ENCODE assay signal across 10 mouse cellular contexts in the genomic region with DNA sequence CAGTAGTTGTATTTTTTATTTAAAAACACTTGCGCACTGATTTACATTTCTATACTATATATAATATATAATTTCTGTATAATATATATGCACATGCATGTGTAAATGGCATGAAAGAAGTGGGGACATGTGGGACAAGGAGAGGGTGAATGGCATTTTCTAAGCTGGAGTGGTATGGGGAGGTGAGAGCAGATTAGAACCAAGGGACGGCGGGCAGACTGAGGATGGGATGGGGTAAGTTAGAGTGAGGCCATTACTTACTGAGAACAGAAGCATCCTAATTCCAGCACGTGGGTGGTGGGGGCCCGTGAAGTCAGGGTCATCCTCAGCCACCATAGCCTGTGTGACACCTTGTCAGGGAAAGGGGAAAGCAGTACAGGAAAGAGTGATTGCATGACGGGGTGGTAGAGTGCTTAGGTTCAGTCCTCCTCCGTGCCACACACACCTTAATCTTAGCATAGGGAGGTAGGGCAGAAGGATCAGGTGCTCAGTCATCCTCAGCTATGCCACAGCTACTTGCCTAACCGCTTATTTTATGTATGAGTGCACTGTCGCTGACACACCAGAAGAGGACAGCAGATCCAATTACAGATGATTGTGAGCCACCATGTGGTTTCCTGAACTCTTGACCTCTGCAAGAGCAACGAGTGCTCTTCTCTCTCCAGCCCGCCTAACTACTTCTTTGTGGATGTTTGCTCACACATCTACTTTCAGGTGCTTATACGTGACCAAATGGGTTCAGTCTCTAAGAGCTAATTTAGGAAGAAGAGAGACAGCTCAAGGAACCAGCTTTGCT. TPM values are rescaled to one million over a fixed set of nuclear protein-coding genes. Genes with fewer than 3 reads are reported as not detected.
DNase-seq lines count a peak whose midpoint lies in the region; ATAC-seq lines count a peak whose summit lies in the region.
"Had no signal": no experiment of that assay in that cellular context is flagged by ENCODE, and none has a peak within 500 bp of the region (broad histone marks: within the 10 kb centered on the region; RNA-seq: fewer than 3 reads in every experiment).

No protein-coding gene starts in this region.

- 53% methylated on average over 12 of the region's 12 CpGs for WGBS in liver, embryonic 13.5 days (ENCODE audit: insufficient replicate concordance)

- no peak overlapping the region for H3K4me3 ChIP-seq in liver, embryonic 13.5 days (replicated peaks)
- H3K4me3 ChIP-seq: stomach, embryonic 15.5 days had no signal

- H3K27me3 ChIP-seq in liver, embryonic 13.5 days: no peaks in the 10 kb centered on the region
- H3K27me3 ChIP-seq: stomach, embryonic 15.5 days had no signal

- peak; percentile 52 for ATAC-seq in liver, embryonic 13.5 days (ENCODE audit: low read depth)

- H3K9ac ChIP-seq in liver, embryonic 13.5 days: no peak overlapping the region
- H3K9ac ChIP-seq: stomach, embryonic 15.5 days had no signal

- H3K4me2 ChIP-seq in liver, embryonic 13.5 days: no peak overlapping the region
- H3K4me2 ChIP-seq: stomach, embryonic 15.5 days had no signal

- intact Hi-C loops in left cerebral cortex, postnatal 14 days (cut with DNase I): no loop called here

- no peaks in the 10 kb centered on the region for H3K9me3 ChIP-seq in liver, embryonic 13.5 days (replicated peaks)
- H3K9me3 ChIP-seq: stomach, embryonic 15.5 days had no signal

- H3K4me1 ChIP-seq in liver, embryonic 13.5 days (replicated peaks): no peaks in the 10 kb centered on the region
- H3K4me1 ChIP-seq: stomach, embryonic 15.5 days had no signal

- no peak overlapping the region for H3K27ac ChIP-seq in liver, embryonic 13.5 days
- H3K27ac ChIP-seq: stomach, embryonic 15.5 days had no signal

- peaks cover 30% of the 10 kb centered on the region for H3K36me3 ChIP-seq in liver, embryonic 13.5 days

- DNase-seq in lung, adult 18-20 months: peak; percentile 24 to 56
- DNase-seq in lung, postnatal 10 days: no peak
- peak; percentile 36 for DNase-seq in embryo, embryonic 10.5 days (ENCODE audit: low spot score)
- no peak for DNase-seq in liver, embryonic 13.5 days
- DNase-seq in retina, embryonic 14.5 days (ENCODE audit: low spot score): peak; percentile 29
- no peak for DNase-seq in adrenal gland, postnatal 4 days (ENCODE audit: low spot score in 2 of 2)
- DNase-seq in left cerebral cortex, postnatal 14 days (ENCODE audit: low spot score in 2 of 2): no peak
- DNase-seq: kidney, postnatal 36 days had no signal

RNA-seq across cellular contexts. Expression of gene Fam25c, which starts 9.3 kb away (rescaled TPM):
- polyA plus RNA-seq in liver, embryonic 13.5 days (2015; fragmentation: Nextera tagmentation; extraction: Ambion mirVana): not detected in 2 replicates
- not detected for total RNA-seq in adrenal gland, postnatal 4 days (2021)
- total RNA-seq in left cerebral cortex, postnatal 14 days (2021): not detected
- polyA plus RNA-seq: gonadal fat pad, adult 2 months had no signal

RNA-seq across cellular contexts. Expression of gene Sncg, which starts 28.6 kb away (rescaled TPM):
- polyA plus RNA-seq in liver, embryonic 13.5 days (2015; fragmentation: Nextera tagmentation; extraction: Ambion mirVana): 0.28 and 0.52 TPM in 2 replicates
- 10 to 100 TPM; 17.2 to 45.8 TPM for total RNA-seq in adrenal gland, postnatal 4 days (2021)
- total RNA-seq in left cerebral cortex, postnatal 14 days (2021): 1 to 10 TPM; 2.2 to 2.7 TPM

RNA-seq across cellular contexts. Expression of gene Mmrn2, which starts 29.3 kb away (rescaled TPM):
- polyA plus RNA-seq in liver, embryonic 13.5 days (2015; fragmentation: Nextera tagmentation; extraction: Ambion mirVana): 2.6 and 3.0 TPM in 2 replicates
- total RNA-seq in adrenal gland, postnatal 4 days (2021): 10 to 100 TPM; 26.0 to 28.3 TPM
- total RNA-seq in left cerebral cortex, postnatal 14 days (2021): 1 to 10 TPM; 4.2 to 4.6 TPM

RNA-seq across cellular contexts. Expression of gene Glud1, which starts 35.4 kb away (rescaled TPM):
- polyA plus RNA-seq in liver, embryonic 13.5 days (2015; fragmentation: Nextera tagmentation; extraction: Ambion mirVana): 127 and 130 TPM in 2 replicates
- total RNA-seq in adrenal gland, postnatal 4 days (2021): 100 to 1,000 TPM; 220 to 286 TPM
- total RNA-seq in left cerebral cortex, postnatal 14 days (2021): 100 to 1,000 TPM; 320 to 321 TPM

RNA-seq across cellular contexts. Expression of gene Shld2, which starts 35.7 kb away (rescaled TPM):
- 7.2 and 8.0 TPM in 2 replicates for polyA plus RNA-seq in liver, embryonic 13.5 days (2015; fragmentation: Nextera tagmentation; extraction: Ambion mirVana)
- 10 to 100 TPM; 12.6 to 16.0 TPM for total RNA-seq in adrenal gland, postnatal 4 days (2021)
- total RNA-seq in left cerebral cortex, postnatal 14 days (2021): 10 to 100 TPM; 11.2 to 11.8 TPM

Comparison
In these comparisons a context has a peak if more than half of its experiments do, and no peak if none do; other contexts are left out.
1. DNase-seq: peak in lung, adult 18-20 months (2 of 2), embryo, embryonic 10.5 days (single experiment) and retina, embryonic 14.5 days (single experiment); none in lung, postnatal 10 days (single experiment), liver, embryonic 13.5 days (single experiment), adrenal gland, postnatal 4 days (0 of 2) and left cerebral cortex, postnatal 14 days (0 of 2).
2. RNA of gene Sncg, which starts 28.6 kb away (total RNA-seq): 17.2 to 45.8 TPM in adrenal gland, postnatal 4 days; 2.2 to 2.7 TPM in left cerebral cortex, postnatal 14 days; every median in the first group is over 4 times any median in the second.
3. RNA of gene Mmrn2, which starts 29.3 kb away (total RNA-seq): 26.0 to 28.3 TPM in adrenal gland, postnatal 4 days; 4.2 to 4.6 TPM in left cerebral cortex, postnatal 14 days; every median in the first group is over 4 times any median in the second.